Mouse (Mus musculus) retina, postnatal 1 day (tissue): Measurements from ENCODE around the gene Syna.

Source experiments
- DNase-seq: peaks from one replicate; pipeline ENCODE4 v3.0.0-alpha.2; 2012

Syna gene

DNA sequence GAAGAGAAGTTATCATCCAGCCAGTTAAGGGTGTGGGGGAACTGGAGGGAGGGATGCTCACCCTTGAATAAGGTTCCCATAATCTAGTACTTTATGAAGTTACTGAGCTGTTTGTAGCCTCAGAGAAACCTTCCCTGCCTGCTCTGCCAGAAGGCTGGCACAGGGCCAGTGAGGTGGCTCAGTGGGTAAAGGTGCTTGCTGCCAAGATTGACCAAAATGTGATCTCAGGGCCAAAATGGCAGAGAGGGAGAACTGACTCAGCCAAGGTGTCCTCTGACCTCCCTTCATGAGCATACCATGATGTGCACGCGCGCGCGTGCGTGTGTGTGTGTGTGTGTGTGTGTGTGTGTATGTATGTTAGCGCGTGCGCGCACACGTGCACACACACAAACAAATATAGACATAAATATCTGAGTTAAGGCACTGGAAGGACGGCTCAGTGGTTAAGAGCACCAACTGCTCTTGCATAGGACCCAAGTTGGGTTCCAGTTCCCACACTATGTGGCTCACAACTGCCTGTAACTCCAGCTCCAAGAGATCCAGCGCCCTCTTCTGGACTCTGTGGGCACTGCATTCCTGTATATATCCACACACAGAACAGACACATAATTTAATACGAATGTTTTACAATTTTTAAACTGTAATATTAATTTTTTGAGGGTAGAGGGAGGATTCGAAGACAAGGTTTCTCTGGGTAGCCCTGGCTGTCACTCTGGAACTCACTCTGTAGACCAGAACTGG lies 33.8 kb downstream of the Syna start:
- no peak for DNase-seq

DNA sequence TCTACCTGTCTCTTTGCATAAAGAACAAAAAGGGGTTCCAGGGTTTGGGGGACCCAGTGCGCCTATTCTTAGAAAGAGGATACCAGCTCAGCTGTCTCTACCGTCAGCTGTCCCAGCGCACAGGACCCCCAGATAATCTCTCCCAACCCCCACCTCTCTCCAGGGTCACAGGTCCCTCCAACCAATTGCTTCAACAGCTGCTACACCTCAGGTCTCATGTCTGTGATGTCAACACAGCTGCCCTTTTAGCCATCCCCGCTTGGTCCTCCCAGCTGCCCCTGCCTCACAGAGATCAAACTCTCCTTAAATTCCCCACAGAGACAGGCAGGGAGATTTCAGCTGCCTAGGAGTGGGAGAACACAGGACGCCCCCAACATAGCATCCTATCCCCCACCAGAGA lies 36.2 kb downstream of the Syna start:
- no peak for DNase-seq

DNA sequence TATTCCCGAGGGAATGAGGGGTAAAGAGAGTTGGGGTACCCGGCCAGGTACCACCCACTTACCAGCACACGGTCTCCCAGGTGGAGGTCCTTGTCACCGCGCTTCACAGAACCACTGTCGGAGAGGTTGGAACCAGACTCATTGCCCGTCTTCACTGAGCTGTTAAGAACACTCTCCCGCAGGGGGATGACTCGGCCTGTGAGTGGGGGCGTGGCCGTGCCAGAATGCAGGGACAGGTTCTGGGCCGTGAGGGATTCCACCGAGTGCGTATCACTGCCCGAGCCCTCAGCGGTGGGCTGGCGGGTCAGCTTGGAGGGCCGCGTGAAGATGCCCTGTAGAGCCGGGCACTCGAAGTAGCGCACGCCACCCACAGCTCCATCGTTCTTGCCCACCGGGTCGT lies 37.4 kb downstream of the Syna start:
- no peak for DNase-seq

DNA sequence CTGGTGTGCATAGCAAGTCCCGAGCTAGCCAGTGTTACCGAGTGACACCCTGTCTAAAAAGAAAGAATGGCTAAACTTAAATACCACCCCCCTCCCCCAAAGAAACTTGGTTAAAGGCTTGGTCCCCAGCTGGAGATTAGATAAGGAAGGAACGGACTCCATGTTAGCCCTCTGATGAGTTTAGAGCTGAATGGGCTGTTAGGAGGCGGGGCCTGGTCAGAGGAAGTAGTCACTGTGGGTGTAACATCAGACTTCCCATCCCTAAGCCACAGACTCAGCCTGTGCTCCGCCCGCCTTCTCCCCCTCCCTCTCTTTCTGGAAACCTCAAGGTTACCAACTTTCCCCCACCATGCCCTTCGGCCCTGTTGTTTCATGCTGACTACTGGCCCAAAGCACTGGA lies 38.2 kb downstream of the Syna start:
- DNase-seq: no peak

DNA sequence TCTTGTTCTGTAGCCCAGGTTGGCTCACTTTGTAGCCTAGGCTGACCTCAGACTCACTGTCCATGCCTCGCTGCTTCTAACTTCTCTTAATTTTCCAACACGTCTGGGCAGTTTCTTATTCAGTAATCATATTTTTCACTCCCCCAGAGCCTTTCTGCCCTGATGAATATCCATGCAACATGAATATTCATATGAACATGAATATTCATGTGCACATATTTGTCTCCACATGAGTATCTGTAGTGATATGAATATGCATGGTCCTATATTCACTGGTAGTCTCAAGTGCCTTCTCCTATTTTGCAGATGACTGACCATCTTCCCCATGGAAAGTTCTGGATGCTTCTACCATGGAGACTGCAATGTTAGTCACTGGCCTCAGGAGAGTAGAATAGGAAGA lies 38.8 kb downstream of the Syna start:
- no peak for DNase-seq

DNA sequence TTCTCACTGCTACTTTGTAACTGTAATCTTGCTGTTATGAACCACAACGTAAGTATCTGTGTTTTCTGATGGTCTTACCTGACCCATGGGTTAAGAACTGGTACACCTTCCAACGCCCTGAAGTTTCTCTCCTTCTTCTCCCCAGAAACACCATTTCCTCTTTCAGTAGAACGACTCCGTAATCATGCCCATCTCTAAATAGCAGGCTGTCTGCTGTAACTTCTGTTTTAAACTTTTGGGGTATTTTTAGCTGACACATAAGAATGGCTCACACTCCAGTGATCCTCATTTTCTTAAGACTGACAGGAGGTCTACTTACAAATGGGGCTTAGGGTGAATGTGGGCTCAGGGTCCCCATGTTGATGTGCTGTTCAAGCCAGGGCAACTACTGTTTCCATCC lies 39.9 kb downstream of the Syna start:
- DNase-seq: no peak

DNA sequence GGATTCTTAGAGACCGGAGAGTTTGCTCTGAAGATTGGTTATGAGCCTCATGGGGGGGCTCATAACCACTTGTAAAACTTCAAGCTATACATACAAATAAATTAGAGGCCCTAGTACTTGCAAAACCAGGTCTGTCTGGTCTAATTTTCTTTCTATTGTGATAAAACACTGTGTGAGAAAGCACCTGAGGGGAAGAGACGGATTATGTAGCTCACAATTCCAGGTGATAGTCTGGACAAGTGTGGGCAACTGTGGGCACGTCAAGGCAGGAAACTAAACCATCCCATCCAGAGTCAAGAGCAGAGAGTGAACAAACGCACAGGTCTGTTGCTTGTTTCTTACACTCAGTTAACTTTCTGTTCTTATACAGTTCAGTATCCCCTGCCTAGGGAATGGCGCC lies 40.5 kb downstream of the Syna start:
- DNase-seq: no peak

DNA sequence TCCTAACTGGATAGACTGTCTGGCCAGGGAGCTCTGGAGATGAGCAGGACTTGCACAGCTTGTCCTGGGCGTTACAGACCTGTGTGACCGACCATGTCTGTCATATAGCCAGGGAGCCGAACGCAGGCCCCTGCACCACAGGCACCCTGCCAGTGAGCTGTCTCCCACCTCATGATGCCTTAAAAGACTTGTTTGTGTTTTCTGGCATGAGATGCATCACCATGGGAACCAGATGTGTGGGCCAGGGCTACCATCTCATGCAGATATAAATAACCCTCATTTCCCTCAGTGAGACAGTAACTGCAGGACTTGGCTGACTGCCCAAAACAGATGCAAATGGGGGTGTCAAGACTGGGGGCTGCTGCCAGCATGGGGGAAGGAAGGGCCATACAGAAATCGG lies 47.9 kb downstream of the Syna start:
- DNase-seq: peak; percentile 35

DNA sequence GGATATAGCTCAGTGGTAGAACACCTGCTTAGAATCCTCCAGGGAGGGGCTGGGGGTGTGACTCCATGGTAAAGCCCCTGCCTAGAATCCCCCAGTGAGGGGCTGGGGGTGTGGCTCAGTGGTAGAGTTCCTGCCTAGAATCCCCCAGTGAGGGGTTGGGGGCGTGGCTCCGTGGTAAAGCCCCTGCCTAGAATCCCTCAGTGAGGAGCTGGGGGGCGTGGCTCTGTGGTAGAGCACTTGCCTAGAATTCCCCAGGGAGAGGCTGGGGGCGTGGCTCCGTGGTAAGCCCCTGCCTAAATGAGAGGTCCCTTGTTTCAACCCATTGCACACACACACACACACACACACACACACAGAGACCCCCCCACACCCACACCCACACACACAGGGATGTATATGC lies 49.7 kb downstream of the Syna start:
- DNase-seq: no peak

DNA sequence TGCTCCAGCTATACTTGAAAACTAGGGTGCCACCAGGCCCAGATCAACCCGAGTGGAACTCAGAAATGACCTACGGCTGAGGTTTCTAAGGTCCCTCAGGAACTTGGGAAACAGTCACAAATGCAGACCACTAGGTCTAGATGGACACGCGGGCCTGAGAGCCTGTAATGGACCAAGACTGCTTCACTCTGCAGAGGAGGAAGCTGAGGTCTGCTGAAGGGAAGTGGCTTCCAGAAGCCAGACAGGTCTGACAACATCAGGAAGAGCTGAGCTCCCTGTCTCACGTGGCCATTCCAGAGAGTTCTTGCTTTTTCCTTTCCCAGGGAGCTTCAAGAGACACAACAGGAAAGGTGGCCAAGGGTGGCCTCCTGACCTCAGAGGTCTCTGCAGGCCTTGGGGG lies 51.0 kb downstream of the Syna start:
- DNase-seq: no peak
